Mouse (Mus musculus) embryo, embryonic 10.5 days (tissue): ENCODE results near the gene Inpp4a.

ENCODE experiments used
- DNase-seq: peaks from one replicate; pipeline ENCODE4 v3.0.0-alpha.2; 2015; ENCODE audit warnings: low spot score

Gene Inpp4a

DNA sequence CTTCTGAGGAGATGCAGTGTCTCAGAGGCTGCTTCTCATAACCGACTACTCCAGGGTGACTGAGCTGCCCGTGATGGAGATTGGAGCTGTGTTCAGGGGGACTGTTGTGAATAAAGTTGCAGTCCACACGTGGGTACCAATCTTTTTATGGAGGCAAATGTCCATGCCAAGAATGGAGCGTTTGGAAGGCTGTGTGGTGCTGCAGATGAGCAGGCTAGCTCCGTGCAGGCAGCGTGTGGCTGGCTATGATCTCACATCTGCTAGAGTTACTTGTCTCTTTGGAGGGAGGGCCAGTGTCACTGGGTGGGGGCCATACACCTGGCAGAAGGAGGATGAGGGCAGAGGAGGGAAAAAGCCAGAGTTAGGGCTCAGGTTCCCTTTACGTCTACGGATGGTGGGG, 59.0 kb downstream of the Inpp4a start:
- DNase-seq = no peak

DNA sequence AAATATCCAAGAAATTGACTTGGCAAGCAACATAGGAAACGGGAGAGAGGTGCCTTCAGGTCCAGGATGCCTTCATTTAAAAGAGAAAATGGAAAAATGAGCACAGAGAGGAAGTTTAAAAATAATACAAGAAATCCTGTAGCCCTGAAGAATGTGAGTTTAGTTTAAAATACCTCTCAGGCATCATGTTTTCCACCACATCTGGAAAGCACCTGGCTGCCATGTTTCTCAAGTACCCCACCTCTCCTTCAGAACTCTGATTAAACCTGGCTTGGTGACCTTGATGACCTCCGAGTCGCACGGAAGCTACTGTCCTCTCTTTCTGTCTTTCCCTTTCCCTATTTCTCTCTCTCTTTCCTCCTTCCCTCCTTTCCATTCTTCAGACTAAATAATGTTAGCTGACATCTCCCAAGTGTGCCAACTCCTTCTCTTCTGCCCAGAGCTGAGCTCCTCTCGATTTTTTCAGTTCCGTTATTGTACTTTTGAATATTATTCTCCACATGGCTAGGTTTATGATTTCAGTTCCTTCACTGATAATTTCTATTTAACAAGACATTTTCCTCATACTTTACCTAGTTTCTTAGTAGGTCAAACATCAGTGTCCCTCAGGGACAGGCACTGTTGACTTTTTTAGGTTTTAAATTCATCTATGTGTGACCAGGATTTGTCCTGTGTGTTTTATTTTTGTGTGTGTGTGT, 59.9 kb downstream of the Inpp4a start:
- no peak for DNase-seq

DNA sequence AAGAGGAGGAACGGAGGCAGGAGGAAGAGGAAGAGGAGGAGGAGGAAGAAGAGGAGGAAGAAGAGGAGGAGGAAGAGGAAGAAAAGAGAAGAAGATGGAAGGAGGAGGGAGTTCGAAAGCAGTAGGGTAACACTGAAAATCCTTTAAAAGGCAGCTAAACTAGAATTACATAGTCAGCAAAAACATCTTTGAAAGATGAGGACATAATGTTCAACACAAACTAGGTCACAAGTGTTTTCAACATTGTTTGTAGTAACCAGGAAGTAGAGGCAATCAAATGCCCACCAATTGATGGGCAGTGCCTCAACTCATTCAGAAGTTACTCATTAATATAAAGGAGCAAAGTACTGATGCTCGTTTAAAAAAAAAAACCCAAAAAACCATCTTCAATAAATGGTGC, 61.1 kb downstream of the Inpp4a start:
- no peak for DNase-seq

DNA sequence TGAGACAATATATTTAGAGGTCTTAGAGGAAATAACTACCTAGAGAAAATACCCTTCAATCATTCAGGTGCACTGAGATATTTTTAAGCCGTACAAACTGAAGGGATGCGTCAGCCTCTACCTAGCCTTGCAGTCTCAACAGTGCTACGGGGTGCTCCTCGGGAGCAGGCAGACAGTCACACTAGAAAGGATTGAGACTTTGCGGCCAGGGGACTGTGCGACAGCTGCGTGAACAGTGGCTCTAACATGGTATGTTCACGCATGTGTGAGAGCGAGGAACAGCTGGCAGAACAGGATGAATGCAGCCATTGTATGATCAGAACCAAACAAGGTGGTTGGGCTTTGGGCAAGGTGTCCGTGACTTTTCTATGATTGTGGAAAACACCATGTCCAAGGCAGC, 63.1 kb downstream of the Inpp4a start:
- no peak for DNase-seq

DNA sequence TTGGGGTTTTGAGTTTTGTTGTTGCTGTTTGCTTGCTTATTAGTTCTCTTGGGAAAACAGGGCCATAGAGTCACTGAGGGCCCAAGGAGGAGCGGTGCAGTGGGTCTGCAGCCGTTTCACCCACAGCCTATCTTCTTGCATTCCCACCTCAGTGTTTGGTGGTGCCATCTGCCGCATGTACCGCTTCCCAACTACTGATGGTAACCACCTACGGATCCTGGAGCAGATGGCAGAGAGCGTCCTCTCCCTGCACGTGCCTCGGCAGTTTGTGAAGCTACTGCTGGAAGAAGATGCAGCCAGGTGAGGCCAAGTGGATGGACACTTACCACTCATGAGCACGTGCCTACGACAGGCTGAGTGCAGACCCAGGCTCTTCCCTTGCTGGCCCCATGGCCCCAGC, 68.5 kb downstream of the Inpp4a start:
- no peak for DNase-seq

DNA sequence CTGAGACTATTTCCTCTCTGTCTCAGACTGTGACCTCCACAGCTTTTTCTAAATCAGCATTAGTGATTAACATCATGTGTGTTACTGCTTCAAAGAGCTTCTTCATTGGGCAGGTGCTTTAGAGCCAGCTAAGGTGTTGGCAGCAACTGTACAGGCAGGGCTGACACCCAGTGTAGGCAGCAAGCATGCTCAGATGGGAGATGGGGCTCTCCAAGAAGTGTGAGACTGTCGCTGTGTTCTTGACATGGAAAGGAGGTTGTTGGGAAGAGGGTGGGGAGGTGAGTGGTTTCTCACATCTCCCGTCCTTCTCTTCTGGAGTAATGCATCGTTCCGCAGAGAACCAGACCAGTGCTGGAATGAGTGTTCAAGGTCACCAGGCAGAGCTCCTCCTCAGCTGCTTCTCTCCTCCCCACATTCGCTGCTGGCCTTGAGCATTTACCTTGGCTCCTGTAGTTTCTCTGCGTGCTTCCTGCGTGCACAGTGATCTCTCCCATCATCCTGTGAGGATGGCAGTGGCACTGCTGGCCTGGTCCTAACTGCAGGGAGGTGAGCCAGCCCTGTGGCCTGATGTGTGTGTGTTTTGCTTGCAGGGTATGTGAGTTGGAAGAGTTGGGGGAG, 69.2 kb downstream of the Inpp4a start:
- DNase-seq = no peak

DNA sequence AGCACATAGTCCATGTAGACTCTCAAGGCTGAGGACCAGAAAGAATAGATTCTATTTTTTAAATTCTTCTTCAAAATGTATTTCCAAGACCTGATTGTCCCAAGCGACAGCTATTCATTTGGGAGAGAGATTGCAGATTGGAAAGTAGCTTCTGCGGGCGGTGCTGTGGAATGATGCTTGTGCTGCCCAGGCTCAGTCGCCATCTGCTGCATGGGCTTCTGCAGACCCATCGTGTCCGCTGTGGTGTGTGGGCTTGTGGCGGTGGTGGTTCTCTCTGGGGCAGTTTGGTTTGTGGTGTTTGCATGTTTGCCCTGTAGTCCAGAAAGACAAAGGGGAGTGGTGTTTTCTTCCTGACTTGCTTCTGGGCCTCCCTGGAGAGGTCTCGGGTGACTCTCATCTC, 76.5 kb downstream of the Inpp4a start:
- DNase-seq = no peak

DNA sequence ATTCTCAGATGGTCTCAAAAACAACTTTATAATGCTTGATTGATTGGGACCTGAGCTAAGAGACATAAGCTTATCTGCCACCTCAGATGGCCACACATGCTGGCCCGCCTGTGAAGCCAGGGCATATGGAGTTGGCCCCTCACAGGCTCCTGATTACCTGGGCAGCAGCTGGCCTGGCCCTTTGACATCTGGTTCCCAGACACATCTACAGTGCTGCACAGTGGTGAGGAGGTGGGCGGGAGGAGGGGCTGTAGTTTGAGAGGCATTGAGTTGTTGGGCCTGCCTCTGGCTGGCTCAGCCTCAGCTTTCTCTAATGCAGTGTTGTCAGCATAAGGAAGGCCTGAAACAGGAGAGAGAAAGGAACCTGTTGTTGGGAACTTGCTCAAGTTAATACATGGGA, 77.1 kb downstream of the Inpp4a start:
- peak; percentile 27 for DNase-seq

DNA sequence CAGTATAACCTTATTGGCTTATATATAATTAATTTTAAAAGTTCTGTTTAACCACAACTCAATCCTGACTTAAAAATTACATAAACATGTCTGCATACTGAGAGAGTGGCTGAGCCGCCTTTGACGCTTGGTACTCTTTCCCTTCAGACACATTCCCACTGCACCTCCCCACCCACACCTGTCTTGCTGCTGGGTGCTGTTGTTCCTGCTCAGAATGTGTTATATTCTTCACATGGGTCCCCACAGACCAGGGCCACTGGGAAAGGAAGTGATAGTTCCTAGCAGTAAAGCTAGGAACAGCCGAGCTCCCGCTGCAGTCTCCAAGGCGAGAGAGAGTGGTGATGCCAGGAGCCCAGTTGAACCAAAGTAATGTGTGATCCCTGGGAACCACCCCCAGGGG, 78.4 kb downstream of the Inpp4a start:
- DNase-seq = no peak

DNA sequence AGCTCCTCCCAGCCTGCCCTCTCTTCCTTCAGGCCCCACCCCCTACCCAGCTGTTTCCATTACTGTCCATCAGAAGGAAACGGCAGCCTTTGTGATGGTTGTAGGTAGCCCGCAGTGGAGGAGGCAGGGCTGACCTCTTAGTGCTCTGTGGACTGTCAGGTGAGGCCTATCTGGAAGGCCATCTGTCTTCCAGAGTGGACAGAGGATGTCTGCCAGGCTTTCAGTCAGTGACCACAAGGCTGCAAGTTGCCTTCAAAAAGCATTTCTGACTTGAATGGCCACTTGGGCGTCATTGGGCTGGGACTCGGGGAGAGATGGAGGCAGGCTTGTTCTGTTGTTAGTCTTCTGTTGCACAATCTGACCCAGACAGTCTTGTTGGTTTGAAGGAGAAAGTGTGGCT, 79.9 kb downstream of the Inpp4a start:
- no peak for DNase-seq

DNA sequence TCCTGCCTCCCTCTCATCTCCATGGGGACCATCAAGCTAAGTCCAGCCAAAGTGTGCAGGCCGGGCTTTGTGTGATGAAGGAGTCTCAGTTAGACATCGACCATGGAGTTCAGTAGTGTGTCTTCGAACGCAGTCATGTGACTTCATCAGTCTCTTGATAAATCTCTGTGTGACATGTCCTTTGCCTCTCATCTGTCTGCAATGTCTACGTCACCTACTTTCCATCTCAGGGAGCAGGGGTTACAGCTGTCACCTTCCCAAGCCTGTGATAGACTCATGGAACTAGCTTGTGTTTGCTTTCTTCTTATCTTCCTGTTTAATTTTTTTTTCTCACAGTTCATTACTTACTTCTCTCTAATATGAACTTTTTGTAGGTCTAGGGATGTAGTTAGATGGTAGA, 81.2 kb downstream of the Inpp4a start:
- no peak for DNase-seq

DNA sequence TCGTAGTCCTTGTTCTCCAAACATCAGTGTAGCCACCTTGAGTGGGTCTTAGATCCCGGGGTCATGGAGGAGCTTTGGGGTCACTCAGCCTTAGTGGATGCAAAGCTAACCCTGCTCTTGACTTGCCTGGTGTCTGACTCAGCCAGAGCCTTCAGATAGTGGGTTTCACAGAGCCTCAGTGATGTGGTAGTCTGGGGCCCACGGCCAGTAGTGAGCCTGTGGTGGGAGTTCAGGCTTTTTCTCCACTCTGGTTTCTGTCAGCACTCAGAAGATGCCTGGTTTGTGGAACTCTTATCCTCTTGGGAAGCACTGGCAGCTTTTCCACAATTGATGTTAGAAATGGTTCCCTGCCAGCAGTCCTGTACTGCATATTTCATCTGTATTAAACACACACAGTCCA, 84.6 kb downstream of the Inpp4a start:
- no peak for DNase-seq

DNA sequence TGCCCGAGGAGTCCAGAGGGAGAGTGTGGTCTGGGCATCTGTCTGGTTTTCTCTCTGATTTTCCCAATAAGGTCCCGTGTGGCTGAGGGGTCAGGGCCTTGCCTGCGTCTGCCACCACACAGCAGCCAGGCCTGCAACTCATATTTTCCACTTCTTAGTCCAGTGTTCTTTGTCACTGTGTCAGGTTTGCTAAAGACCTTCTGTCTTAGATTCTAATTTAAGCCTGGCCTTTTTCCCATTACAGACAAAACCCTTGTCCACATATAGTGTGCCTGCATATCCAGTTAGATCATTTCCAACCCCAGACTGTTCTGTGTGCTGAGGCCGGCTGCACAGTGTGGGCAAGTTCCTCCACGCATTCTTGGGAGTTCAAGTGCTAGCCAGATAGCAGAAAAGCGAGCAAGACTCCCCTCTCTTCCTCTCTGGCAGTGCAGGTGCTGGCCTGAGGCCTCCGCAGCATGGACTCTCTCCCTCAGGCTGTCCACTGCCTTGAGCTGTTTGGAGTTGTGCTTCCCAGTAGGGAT, 86.8 kb downstream of the Inpp4a start:
- no peak for DNase-seq

DNA sequence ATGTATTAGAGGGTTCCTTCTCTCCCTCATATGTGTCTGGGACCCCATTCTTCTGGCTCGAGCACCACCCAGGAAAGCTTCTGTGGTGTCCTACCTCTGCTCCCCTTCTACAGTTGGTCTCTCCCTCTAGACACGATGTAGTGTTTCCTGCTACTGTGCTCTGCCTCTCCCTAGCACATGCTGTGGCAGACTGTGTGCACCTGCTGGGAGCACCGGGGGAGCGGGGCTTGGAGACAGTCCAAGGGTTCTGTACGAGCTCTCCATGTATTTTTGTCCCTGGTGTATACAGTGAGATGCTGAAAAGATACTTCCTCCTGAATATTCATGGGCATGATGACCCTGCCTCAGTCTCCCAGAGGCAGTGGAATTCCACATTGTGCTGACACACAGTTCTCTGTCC, 93.5 kb downstream of the Inpp4a start:
- DNase-seq = no peak

DNA sequence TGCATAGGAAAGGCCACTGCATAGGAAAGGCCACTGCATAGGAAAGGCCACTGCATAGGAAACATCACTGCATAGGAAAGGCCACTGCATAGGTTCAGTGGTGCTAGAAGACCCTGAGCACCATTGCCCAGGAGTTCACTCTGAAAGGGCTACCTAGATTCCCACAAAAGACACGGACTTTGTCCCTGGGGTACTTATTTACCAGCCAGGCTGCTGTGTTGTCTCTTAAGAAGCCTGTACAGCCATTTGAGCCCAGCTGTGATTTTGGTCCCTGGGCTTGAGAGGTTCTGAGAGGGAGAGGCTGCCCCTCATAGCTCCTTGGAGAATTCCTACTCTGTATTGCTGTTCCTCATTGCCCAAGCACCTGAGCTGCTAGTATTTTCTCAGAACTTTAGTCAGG, 96.8 kb downstream of the Inpp4a start:
- no peak for DNase-seq

DNA sequence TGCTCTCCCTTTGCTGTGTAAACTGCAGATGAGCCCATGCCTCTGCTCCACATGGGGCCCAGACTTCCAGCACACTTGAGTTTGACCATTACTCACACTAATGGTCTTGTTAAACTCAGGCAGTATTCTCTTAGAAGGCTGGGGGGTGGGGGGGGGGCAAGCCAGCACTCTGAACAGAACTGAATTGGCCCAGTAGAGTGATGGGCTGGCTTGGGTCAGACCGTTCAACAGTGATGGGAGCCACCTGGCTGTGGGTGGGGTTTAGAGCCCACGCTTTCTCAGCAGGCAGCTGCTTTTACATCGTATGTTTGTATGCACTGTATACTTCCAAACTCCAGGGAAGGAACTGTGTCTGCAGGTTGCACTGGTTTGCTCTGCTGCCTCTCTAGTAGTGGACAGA, 99.3 kb downstream of the Inpp4a start:
- no peak for DNase-seq

DNA sequence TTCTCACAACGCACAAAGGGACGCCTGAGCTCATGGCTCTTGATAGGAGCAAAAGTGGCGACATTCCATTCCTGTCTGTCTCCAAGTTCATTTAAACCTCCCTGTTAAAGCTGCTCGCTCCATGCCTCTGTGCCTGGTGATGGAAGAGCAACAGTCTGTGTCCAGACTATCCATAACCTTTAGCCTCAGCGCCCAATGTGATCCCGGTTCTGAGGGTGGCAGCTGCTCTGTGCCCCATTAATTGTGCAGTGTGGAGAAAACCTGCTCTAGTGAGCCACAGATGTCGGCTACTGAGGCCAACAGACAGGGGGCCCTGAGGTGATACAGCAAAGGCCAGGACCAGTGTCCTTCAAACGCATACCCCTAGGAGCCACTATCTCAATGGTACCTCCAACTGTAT, 100.1 kb downstream of the Inpp4a start:
- DNase-seq = peak; percentile 14

DNA sequence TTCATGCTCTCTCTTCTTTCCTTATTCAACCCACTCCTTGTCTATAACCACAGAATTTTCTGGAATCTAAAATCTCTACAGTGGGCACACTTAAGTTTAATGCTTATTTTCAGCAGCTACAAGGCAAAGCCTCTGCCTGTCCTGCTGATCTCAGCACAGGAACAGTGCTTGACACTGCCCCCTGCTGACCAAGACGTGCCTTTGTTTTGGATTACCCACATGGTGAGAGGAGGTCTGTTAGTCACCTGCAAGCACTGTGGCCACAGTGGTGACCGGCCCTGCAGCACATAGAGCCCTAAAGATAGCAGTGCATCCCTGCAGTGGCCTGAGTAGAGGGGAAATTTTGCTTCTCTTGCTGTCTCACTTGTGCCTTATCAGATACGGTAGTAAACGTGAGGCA, 102.0 kb downstream of the Inpp4a start:
- DNase-seq = peak; percentile 73

DNA sequence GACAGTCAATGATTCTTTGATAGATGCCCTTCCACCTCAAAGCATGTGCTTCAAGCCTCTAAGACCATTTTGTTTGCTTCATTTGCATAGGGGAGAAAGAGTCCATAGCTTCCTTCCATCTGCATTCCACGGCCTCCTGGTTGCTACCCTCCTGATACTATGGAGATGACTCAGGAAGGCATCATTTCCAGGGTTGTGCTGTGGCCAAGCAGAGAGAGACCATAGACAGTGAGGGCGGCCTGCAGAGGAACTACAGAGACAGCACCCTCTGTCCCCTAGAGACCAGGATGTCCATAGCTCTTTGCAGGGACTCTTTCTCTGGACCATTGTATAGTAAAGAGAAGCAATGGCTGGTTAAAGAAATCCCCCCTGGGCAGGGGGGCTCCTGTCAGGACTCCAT, 105.5 kb downstream of the Inpp4a start:
- no peak for DNase-seq

DNA sequence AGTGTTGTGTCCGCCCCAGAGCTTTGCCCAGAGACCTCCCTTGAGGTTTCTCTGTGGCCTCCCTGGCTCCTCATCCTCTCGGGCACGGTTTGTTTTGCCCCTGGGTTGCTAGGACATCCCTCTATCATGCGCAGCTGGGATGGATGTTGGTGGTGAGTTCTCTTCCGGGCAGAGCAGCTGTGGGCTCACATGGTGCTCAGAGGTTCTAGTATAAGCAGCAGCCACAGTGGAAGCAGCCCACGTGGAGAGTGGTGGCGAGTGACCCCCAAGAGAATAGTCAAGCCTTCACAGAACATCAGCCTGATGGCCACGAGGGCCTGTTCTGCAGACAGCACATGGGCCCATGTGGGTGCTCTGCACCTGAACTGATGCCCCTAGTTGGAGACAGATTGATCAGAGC, 107.6 kb downstream of the Inpp4a start:
- DNase-seq = no peak

DNA sequence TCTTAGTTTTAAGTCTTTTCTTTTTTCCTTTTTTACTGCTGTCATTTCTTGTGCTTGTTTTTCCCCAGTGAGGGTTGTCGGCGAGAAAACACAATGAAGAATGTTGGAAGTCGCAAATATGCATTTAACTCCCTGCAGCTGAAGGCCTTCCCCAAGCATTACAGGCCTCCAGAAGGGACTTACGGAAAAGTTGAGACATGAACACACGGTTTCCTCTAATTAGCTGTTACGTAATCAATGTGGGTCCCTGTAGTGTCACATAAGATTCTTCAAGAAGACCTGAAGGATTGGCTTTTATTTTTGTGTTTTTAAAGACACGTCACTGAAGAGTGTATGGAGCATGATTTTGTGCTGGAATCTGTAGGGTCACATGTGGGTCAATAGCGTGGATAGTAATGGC, 108.4 kb downstream of the Inpp4a start:
- no peak for DNase-seq

DNA sequence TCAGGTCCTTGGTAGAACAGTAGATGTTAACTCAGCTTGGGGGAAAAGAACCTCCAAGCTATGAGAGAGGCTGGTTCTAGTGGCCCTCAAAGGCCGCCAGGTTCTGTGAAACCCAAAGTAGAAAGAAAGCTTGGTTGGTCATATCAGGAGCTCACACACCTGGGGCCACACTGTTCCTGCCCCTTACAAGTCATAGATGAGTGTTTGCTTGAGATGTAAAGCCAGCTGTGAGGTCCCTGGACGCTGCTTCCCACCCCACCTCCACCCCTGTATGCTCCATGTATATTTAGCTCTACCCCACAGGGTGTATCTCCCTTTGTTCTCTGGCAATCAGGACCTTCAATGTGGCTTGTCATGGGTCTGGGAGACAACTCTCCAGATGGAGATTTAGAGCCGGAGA, 109.0 kb downstream of the Inpp4a start:
- no peak for DNase-seq

DNA sequence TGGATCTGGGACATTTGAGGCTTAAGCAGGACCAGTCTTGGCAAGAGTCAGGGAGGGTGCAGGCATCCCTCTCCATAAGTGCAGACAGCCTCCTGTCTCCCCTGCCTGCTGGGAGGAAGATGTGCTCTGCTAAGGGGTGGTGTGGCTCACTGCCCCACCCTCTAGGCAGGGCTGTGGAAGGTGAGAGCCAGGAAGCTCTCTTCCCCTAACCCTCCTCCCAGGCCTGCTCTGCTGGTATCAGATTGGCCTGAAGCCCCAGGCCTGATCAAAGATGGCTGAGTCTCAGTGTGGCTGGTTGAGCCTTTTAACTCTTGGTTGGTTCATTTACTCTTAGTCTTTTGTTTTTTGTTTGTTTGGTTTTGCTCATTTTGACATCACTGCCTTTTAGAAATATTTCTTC, 110.0 kb downstream of the Inpp4a start:
- no peak for DNase-seq

DNA sequence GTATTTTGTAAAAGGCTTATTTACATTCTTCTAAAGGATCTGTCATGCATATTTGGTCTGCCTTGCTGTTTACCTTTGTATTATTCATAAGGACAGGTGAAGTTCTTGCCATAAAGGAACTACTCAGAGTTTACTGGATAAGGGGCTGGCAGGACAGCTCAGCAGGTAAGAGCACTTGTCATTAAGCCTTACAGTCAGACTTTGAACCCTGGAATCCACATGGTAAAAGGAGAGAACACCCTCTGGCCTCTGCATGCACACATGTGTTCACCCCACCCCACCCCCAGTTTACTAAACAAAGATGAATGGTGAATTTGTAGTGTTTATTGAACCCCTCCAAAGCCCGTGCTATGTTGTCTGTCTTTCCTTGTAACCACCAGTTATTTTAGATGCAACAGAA, 115.7 kb downstream of the Inpp4a start:
- no peak for DNase-seq
